Mouse (Mus musculus) heart, embryonic 15.5 days (tissue): Measurements from ENCODE around the gene Amy2a3. TPM values are rescaled to one million over a fixed set of nuclear protein-coding genes. Genes with fewer than 3 reads are reported as not detected.
"Not testable (repeated sequence)": the region's sequence is repeated elsewhere in the genome, so short reads cannot be mapped to it uniquely, and the experiment has no call there.

Source experiments
- ATAC-seq: fragments of 200-750 bp; cut with Nextera tagmentation; replicated peaks from 2 replicates; pipeline ENCODE4 v1.8.0; 2017; ENCODE audit warnings: low read depth, moderate TSS enrichment; ENCODE audit not compliant: insufficient number of reproducible peaks, insufficient read depth, low FRiP score
- H3K27ac ChIP-seq: fragments of 300-500 bp; sonication (generic); 2 replicates; pipeline ENCODE4 v1.5.1; 2015; ENCODE audit warnings: mild to moderate bottlenecking, inconsistent platforms
- H3K27me3 ChIP-seq: fragments of 300-500 bp; sonication (generic); 2 replicates; pipeline ENCODE4 v1.6.1; 2015; ENCODE audit warnings: inconsistent platforms
- H3K36me3 ChIP-seq: fragments of 300-500 bp; sonication (generic); 2 replicates; pipeline ENCODE4 v1.6.1; 2015; ENCODE audit warnings: mild to moderate bottlenecking, inconsistent platforms
- H3K4me1 ChIP-seq: fragments of 300-500 bp; sonication (generic); replicated peaks from 2 replicates; pipeline ENCODE4 v1.6.1; 2015; ENCODE audit warnings: inconsistent platforms
- H3K4me2 ChIP-seq: fragments of 300-500 bp; sonication (generic); 2 replicates; pipeline ENCODE4 v1.6.1; 2015; ENCODE audit warnings: inconsistent platforms, mild to moderate bottlenecking, moderate library complexity
- H3K4me3 ChIP-seq: fragments of 300-500 bp; sonication (generic); 2 replicates; pipeline ENCODE4 v1.5.1; 2015; ENCODE audit warnings: mild to moderate bottlenecking, inconsistent platforms
- H3K9ac ChIP-seq: fragments of 300-500 bp; sonication (generic); 2 replicates; pipeline ENCODE4 v1.6.1; 2015; ENCODE audit warnings: mild to moderate bottlenecking, inconsistent platforms
- H3K9me3 ChIP-seq: fragments of 300-500 bp; sonication (generic); replicated peaks from 2 replicates; pipeline ENCODE4 v1.6.1; 2016; ENCODE audit warnings: inconsistent platforms
- WGBS: fragments of 180-500 bp; shearing (Covaris S2); methylation state at CpG from one replicate; pipeline ENCODE4 v1.1.7; 2015; ENCODE audit warnings: mixed read lengths; 5-methylcytosine and 5-hydroxymethylcytosine counted together
- polyA plus RNA-seq: library from polyadenylated mRNA; unstranded; fragments of >200 nt; fragmentation: Nextera tagmentation; extraction: Ambion mirVana; gene quantifications from 2 replicates; pipeline ENCODE4 v1.2.1, GENCODE M21; 2015

Gene Amy2a3
- polyA plus RNA-seq = 0.44 TPM in 1 of 2 replicates, not detected in the other

GRCm38 (mm10) chr3:113323952-113324351, at the start of gene Amy2a3:
Gene Amy2a3, minus strand, starts transcription at chr3:113324052.
- not testable (repeated sequence) for H3K4me3 ChIP-seq, H3K27me3 ChIP-seq, ATAC-seq, H3K36me3 ChIP-seq, H3K9ac ChIP-seq, H3K4me1 ChIP-seq, H3K27ac ChIP-seq, H3K9me3 ChIP-seq, H3K4me2 ChIP-seq
- no CpG with 5 or more reads among the region's 4 CpGs for WGBS

- not testable (repeated sequence) for H3K9me3 ChIP-seq, H3K4me3 ChIP-seq, H3K36me3 ChIP-seq, ATAC-seq, H3K4me2 ChIP-seq, H3K27ac ChIP-seq, H3K4me1 ChIP-seq, H3K9ac ChIP-seq, H3K27me3 ChIP-seq
- WGBS = no CpG with 5 or more reads among the region's 4 CpGs
Measured at GRCm38 (mm10) chr3:113356558-113356957, 32.7 kb upstream of the Amy2a3 start, which contains the start of gene Amy2a2. Gene Amy2a2, minus strand, starts transcription at chr3:113356658.

- H3K4me1 ChIP-seq = not testable (repeated sequence)
Measured at GRCm38 (mm10) chr3:113345484-113345883, 21.6 kb upstream of the Amy2a3 start.

GRCm38 (mm10) chr3:113312937-113313336, 10.9 kb downstream of the Amy2a3 start:
- ATAC-seq, H3K9me3 ChIP-seq, H3K4me2 ChIP-seq, H3K4me1 ChIP-seq, H3K4me3 ChIP-seq, H3K36me3 ChIP-seq, H3K9ac ChIP-seq, H3K27me3 ChIP-seq, H3K27ac ChIP-seq: not testable (repeated sequence)
- WGBS = no CpG with 5 or more reads among the region's 3 CpGs

More at GRCm38 (mm10) chr3:113345484-113345883, 21.6 kb upstream of the Amy2a3 start:
- not testable (repeated sequence) for ATAC-seq, H3K9me3 ChIP-seq, H3K36me3 ChIP-seq, H3K27me3 ChIP-seq, H3K4me2 ChIP-seq, H3K4me3 ChIP-seq, H3K27ac ChIP-seq, H3K9ac ChIP-seq

GRCm38 (mm10) chr3:113291349-113291748, 32.5 kb downstream of the Amy2a3 start, which contains the start of gene Amy2a4:
Gene Amy2a4, minus strand, starts transcription at chr3:113291449.
- H3K9me3 ChIP-seq, H3K27ac ChIP-seq, H3K4me2 ChIP-seq, H3K4me1 ChIP-seq, H3K4me3 ChIP-seq, ATAC-seq, H3K27me3 ChIP-seq, H3K9ac ChIP-seq, H3K36me3 ChIP-seq: not testable (repeated sequence)
- WGBS = no CpG with 5 or more reads among the region's 4 CpGs

GRCm38 (mm10) chr3:113280285-113280684, 43.6 kb downstream of the Amy2a3 start:
- not testable (repeated sequence) for H3K27me3 ChIP-seq, H3K9me3 ChIP-seq, H3K9ac ChIP-seq, H3K4me2 ChIP-seq, ATAC-seq, H3K36me3 ChIP-seq, H3K4me3 ChIP-seq, H3K27ac ChIP-seq, H3K4me1 ChIP-seq

- not testable (repeated sequence) for ATAC-seq, H3K9ac ChIP-seq, H3K4me3 ChIP-seq, H3K4me2 ChIP-seq, H3K27ac ChIP-seq, H3K4me1 ChIP-seq, H3K36me3 ChIP-seq, H3K9me3 ChIP-seq, H3K27me3 ChIP-seq
Measured at GRCm38 (mm10) chr3:113279586-113279985, 44.3 kb downstream of the Amy2a3 start.

Other genes starting within 250 kb of the Amy2a3 start
- 0.11 TPM in 1 of 2 replicates, not detected in the other for gene Amy2a5, start 65.2 kb downstream of the Amy2a3 start, polyA plus RNA-seq
- gene Amy2a4, start 32.6 kb downstream of the Amy2a3 start, polyA plus RNA-seq = 0.44 TPM in 1 of 2 replicates, not detected in the other
- 0.44 TPM in 1 of 2 replicates, not detected in the other for gene Amy2a2, start 32.6 kb upstream of the Amy2a3 start, polyA plus RNA-seq
- 3.6 TPM in 1 of 2 replicates, not detected in the other for gene Amy2a1, start 208.4 kb upstream of the Amy2a3 start, polyA plus RNA-seq